In the genomic region with DNA sequence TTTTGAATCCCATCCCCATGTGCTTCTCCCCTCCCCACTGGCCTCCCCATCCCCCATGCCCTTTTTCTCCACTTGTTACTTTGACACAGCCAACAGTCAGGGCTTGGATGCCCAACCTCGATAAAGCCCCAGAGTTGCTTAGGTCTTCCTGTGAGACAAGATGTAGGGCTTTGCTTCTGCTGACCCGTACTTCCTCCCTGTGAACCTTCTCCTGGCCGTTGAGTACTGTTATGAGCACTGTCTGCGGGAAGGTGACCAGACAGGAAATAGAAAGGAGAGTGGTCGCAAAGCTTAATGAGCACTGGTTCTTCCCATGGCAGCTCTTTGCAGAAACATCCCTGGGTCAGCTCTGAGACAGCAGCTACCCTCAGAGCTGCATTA, we compare ENCODE assay signal across 9 mouse cellular contexts. TPM values are rescaled to one million over a fixed set of nuclear protein-coding genes. Genes with fewer than 3 reads are reported as not detected.
DNase-seq lines count a peak whose midpoint lies in the region; ATAC-seq and TF ChIP-seq lines count a peak whose summit lies in the region.
"Had no signal": no experiment of that assay in that cellular context is flagged by ENCODE, and none has a peak within 500 bp of the region (broad histone marks: within the 10 kb centered on the region; RNA-seq: fewer than 3 reads in every experiment).

No protein-coding gene starts in this region.

- no peak overlapping the region for H3K4me2 ChIP-seq in lung, embryonic 16.5 days (ENCODE audit: low read depth, low read length)
- peak overlapping the region; percentile 20; the same call in 1 of the 2 replicates for H3K4me2 ChIP-seq in embryonic facial prominence, embryonic 13.5 days
- no peak overlapping the region for H3K4me2 ChIP-seq in hindbrain, postnatal 0 days (ENCODE audit: low read depth, low read length)
- no peak overlapping the region for H3K4me2 ChIP-seq in neural tube, embryonic 15.5 days
- H3K4me2 ChIP-seq: neural tube, embryonic 12.5 days had no signal

- no peak overlapping the region for H3K9ac ChIP-seq in lung, embryonic 16.5 days (ENCODE audit: low read length)
- H3K9ac ChIP-seq in embryonic facial prominence, embryonic 13.5 days: peak overlapping the region; percentile 16; the same call in 1 of the 2 replicates
- H3K9ac ChIP-seq in hindbrain, postnatal 0 days (replicated peaks; ENCODE audit: low read length): peak overlapping the region; percentile 35; the same call in 1 of the 2 replicates
- H3K9ac ChIP-seq in neural tube, embryonic 15.5 days (replicated peaks): no peak overlapping the region
- H3K9ac ChIP-seq: neural tube, embryonic 12.5 days had no signal

- H3K27ac ChIP-seq in lung, embryonic 16.5 days (ENCODE audit: low read length): peak overlapping the region; percentile 6
- H3K27ac ChIP-seq in embryonic facial prominence, embryonic 13.5 days: peak overlapping the region; percentile 84
- H3K27ac ChIP-seq in hindbrain, postnatal 0 days: peak overlapping the region; percentile 67
- H3K27ac ChIP-seq in neural tube, embryonic 15.5 days (replicated peaks): peak overlapping the region; percentile 77
- H3K27ac ChIP-seq: neural tube, embryonic 12.5 days had no signal

- H3K9me3 ChIP-seq in lung, embryonic 16.5 days (ENCODE audit: control insufficient read depth, low read length): no peaks in the 10 kb centered on the region
- H3K9me3 ChIP-seq in embryonic facial prominence, embryonic 13.5 days: no peaks in the 10 kb centered on the region
- H3K9me3 ChIP-seq in hindbrain, postnatal 0 days (ENCODE audit: low read length): no peaks in the 10 kb centered on the region
- H3K9me3 ChIP-seq in neural tube, embryonic 15.5 days (replicated peaks): no peaks in the 10 kb centered on the region
- H3K9me3 ChIP-seq: neural tube, embryonic 12.5 days had no signal

- H3K4me1 ChIP-seq in lung, embryonic 16.5 days (replicated peaks; ENCODE audit: control insufficient read depth, insufficient read depth, low read length): peaks cover 28% of the 10 kb centered on the region
- H3K4me1 ChIP-seq in embryonic facial prominence, embryonic 13.5 days: peaks cover 50% of the 10 kb centered on the region
- peaks cover 23% of the 10 kb centered on the region; the same call in 1 of the 2 replicates for H3K4me1 ChIP-seq in hindbrain, postnatal 0 days (ENCODE audit: insufficient read depth, low read length)
- peaks cover 36% of the 10 kb centered on the region for H3K4me1 ChIP-seq in neural tube, embryonic 15.5 days

- no peak for ATAC-seq in lung, embryonic 16.5 days (ENCODE audit: low read depth)
- ATAC-seq in embryonic facial prominence, embryonic 13.5 days (ENCODE audit: insufficient number of reproducible peaks, insufficient read depth, low FRiP score, low TSS enrichment, low read depth): no peak
- ATAC-seq in hindbrain, postnatal 0 days: no peak
- no peak for ATAC-seq in neural tube, embryonic 15.5 days (ENCODE audit: low FRiP score)

- no peaks in the 10 kb centered on the region for H3K27me3 ChIP-seq in lung, embryonic 16.5 days (ENCODE audit: control insufficient read depth, insufficient read depth, low read depth, low read length)
- no peaks in the 10 kb centered on the region for H3K27me3 ChIP-seq in embryonic facial prominence, embryonic 13.5 days
- no peaks in the 10 kb centered on the region for H3K27me3 ChIP-seq in hindbrain, postnatal 0 days (ENCODE audit: insufficient read depth, low read length)
- no peaks in the 10 kb centered on the region for H3K27me3 ChIP-seq in neural tube, embryonic 15.5 days (replicated peaks)
- H3K27me3 ChIP-seq: neural tube, embryonic 12.5 days had no signal

- WGBS in lung, embryonic 16.5 days: 17% methylated on average over 5 of the region's 5 CpGs
- 41% methylated on average over 5 of the region's 5 CpGs for WGBS in embryonic facial prominence, embryonic 13.5 days
- WGBS in hindbrain, postnatal 0 days: 58% methylated on average over 5 of the region's 5 CpGs
- 45% methylated on average over 5 of the region's 5 CpGs for WGBS in neural tube, embryonic 15.5 days

- H3K4me3 ChIP-seq in lung, embryonic 16.5 days (ENCODE audit: low read length): no peak overlapping the region
- no peak overlapping the region for H3K4me3 ChIP-seq in embryonic facial prominence, embryonic 13.5 days
- no peak overlapping the region for H3K4me3 ChIP-seq in hindbrain, postnatal 0 days (ENCODE audit: low read length)
- H3K4me3 ChIP-seq in neural tube, embryonic 15.5 days (replicated peaks): no peak overlapping the region
- H3K4me3 ChIP-seq: neural tube, embryonic 12.5 days had no signal

- no peak for TF ChIP-seq CTCF in hindbrain, postnatal 0 days (IDR thresholded peaks at IDR 0.05; ENCODE audit: low read depth)

- H3K36me3 ChIP-seq in lung, embryonic 16.5 days (ENCODE audit: control insufficient read depth, insufficient read depth, low read length): no peaks in the 10 kb centered on the region
- H3K36me3 ChIP-seq in embryonic facial prominence, embryonic 13.5 days: no peaks in the 10 kb centered on the region
- H3K36me3 ChIP-seq in hindbrain, postnatal 0 days (ENCODE audit: insufficient read depth, low read length): no peaks in the 10 kb centered on the region; the same call in 1 of the 2 replicates
- no peaks in the 10 kb centered on the region for H3K36me3 ChIP-seq in neural tube, embryonic 15.5 days
- H3K36me3 ChIP-seq: neural tube, embryonic 12.5 days had no signal

- DNase-seq in lung, postnatal 4 days: no peak
- DNase-seq in hindbrain, postnatal 0 days (ENCODE audit: low spot score): no peak
- no peak for DNase-seq in thymus, postnatal 4 days
- DNase-seq in testis, postnatal 14 days (ENCODE audit: low spot score): no peak
- DNase-seq in layer of hippocampus, postnatal 14 days (ENCODE audit: low spot score in 2 of 2): no peak

RNA-seq across cellular contexts. Expression of gene Spock2, which starts 25.4 kb away (rescaled TPM):
- polyA plus RNA-seq in lung, embryonic 16.5 days (2015; fragmentation: Nextera tagmentation; extraction: Ambion mirVana): 4.4 and 4.7 TPM in 2 replicates
- 7.2 and 7.3 TPM in 2 replicates for polyA plus RNA-seq in embryonic facial prominence, embryonic 13.5 days (2015; fragmentation: Nextera tagmentation; extraction: Ambion mirVana)
- 283 and 297 TPM in 2 replicates for total RNA-seq in hindbrain, postnatal 0 days (2014; rRNA removed)
- 98.0 and 106 TPM in 2 replicates for polyA plus RNA-seq in hindbrain, postnatal 0 days (2015; fragmentation: Nextera tagmentation; extraction: Ambion mirVana)
- polyA plus RNA-seq in neural tube, embryonic 15.5 days (2015; fragmentation: Nextera tagmentation; extraction: Ambion mirVana): 114 and 122 TPM in 2 replicates
- total RNA-seq in layer of hippocampus, postnatal 14 days (2021): 100 to 1,000 TPM; 497 to 522 TPM

Comparison
In these comparisons a context has a peak if more than half of its experiments do, and no peak if none do; other contexts are left out.
1. H3K27ac ChIP-seq: peak in every context shown above with its lines; median percentile 84 in embryonic facial prominence, embryonic 13.5 days; 77 in neural tube, embryonic 15.5 days; 67 in hindbrain, postnatal 0 days; 6 in lung, embryonic 16.5 days.
2. H3K9ac ChIP-seq: peak in embryonic facial prominence, embryonic 13.5 days (single experiment) and hindbrain, postnatal 0 days (single experiment); none in lung, embryonic 16.5 days (single experiment) and neural tube, embryonic 15.5 days (single experiment).
3. RNA of gene Spock2, which starts 25.4 kb away (polyA plus RNA-seq): 114 to 122 TPM in neural tube, embryonic 15.5 days and 98.0 to 106 TPM in hindbrain, postnatal 0 days; 7.2 to 7.3 TPM in embryonic facial prominence, embryonic 13.5 days and 4.4 to 4.7 TPM in lung, embryonic 16.5 days; every median in the first group is over 10 times any median in the second.